Mouse (Mus musculus): ENCODE measurements around the gene Tns3. TPM values are rescaled to one million over a fixed set of nuclear protein-coding genes. Genes with fewer than 3 reads are reported as not detected.

Tns3 gene
- polyA plus RNA-seq, 1 experiment from 2014 or later: 10.5 TPM

DNA sequence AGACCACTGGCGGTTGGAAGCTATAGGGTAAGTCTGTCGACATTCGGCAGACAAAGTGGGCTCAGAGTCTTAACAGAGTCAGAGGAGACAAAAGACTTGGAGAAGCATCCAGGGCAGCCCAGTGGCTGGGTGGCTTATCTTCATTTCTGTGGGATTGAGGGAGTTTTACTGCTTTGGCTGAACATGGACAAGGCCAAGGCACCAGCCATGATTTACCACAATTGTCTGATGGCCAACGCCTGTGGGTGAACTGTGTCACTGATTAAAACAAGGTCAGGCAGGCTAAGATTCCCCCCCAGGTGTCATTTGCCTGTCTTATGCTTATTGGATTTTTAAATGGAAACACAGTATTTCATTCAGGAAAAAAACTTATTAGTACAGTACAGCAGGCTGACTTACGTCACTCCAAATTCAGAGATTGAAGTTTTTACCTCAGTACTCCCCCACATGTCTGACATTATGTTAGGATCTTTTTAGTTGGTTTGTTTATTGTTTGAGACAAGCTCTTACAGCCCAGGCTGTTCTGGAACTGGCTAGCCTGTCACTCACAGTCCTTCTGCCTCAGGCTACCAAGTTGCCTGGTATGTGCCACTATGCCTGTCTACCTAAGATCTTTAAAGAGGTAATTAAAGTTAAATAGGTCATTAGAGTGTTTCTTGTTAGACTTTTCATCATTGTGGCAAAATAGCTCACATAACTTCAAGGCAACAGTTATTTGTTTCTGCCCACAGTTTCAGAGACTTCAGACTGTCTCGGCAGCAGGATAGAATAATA, 11.6 kb upstream of the Tns3 start:
- H3K27me3 ChIP-seq (replicated peaks; ENCODE audit: control insufficient read depth, insufficient read depth, low read length): no peaks in the 10 kb centered on the region
- TF ChIP-seq CTCF (IDR thresholded peaks at IDR 0.05; ENCODE audit: low read depth): no peak
- no peaks in the 10 kb centered on the region for H3K9me3 ChIP-seq (ENCODE audit: control insufficient read depth)
- no peak overlapping the region for H3K4me2 ChIP-seq (replicated peaks; ENCODE audit: low read depth)
- H3K4me1 ChIP-seq (replicated peaks; ENCODE audit: control insufficient read depth, insufficient read depth, low read length): no peaks in the 10 kb centered on the region
- WGBS: 85% methylated on average over 6 of the region's 6 CpGs
- H3K36me3 ChIP-seq (ENCODE audit: control insufficient read depth, insufficient read depth): no peaks in the 10 kb centered on the region
- H3K27ac ChIP-seq (ENCODE audit: low read depth, low read length): no peak overlapping the region
- ATAC-seq: no peak
- no peak overlapping the region for H3K9ac ChIP-seq (ENCODE audit: low read depth, low read length)
- H3K4me3 ChIP-seq (ENCODE audit: low read depth, low read length): no peak overlapping the region

DNA sequence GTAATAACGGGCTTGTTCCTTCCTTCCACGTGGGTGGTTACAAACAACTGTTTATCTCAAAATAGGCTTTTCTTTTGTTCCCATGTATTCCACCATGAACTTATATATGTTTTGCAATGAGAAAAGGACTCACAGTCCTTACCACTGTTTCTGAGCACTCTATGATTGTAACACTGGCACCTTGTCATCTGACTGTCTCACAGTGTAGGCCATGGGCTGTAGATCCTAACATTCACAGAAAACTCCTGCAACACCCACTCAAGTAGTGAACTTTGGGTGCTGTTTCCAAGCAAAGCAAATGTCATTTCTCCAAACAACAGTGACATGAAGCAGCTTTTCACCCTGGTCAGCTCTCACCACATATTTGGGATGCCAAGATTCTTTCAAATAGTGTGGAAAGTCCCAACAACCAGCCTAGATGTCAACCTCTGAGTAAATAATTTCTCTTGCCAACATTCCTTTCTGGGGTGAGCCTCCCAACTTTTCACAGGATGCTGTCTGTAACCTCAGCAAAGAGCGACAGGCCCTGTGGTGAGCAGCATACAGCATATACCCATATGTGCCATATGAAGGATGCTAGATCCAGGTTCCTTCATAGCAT, 10.3 kb upstream of the Tns3 start:
- Histone ChIP-seq H3K9me3 (ENCODE audit: control insufficient read depth) (no peaks in the 10 kb centered on the region), H3K9ac (ENCODE audit: low read depth, low read length) (no peak overlapping the region), H3K4me3 (ENCODE audit: low read depth, low read length) (no peak overlapping the region), H3K36me3 (ENCODE audit: control insufficient read depth, insufficient read depth) (no peaks in the 10 kb centered on the region), H3K4me2 (replicated peaks; ENCODE audit: low read depth) (no peak overlapping the region), H3K27me3 (replicated peaks; ENCODE audit: control insufficient read depth, insufficient read depth, low read length) (no peaks in the 10 kb centered on the region), H3K27ac (ENCODE audit: low read depth, low read length) (no peak overlapping the region), H3K4me1 (replicated peaks; ENCODE audit: control insufficient read depth, insufficient read depth, low read length) (no peaks in the 10 kb centered on the region)
- TF ChIP-seq CTCF (IDR thresholded peaks at IDR 0.05; ENCODE audit: low read depth): no peak
- no peak for ATAC-seq
- 66% methylated on average over 3 of the region's 3 CpGs for WGBS

DNA sequence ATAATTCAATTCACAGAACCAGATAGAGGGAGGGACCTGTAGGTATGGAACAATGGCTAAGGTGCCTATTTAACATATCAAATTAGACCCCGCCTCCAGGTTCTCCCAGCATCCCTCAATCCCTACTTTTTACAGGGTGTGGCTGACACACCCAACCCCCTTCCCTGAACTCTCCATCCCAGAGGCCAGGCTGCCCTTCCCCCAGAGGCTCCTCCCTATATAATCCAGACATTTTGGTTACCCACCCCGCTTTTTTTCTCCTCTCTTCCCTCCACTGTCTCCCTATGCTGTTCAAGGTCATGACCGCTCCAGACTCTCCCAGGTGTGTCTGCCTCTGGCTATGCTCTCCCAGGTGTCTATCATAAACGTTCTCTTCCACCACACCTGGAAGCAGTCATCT, 7.4 kb upstream of the Tns3 start:
- H3K36me3 ChIP-seq (ENCODE audit: control insufficient read depth, insufficient read depth): no peaks in the 10 kb centered on the region
- WGBS: 64% methylated on average over 4 of the region's 4 CpGs

GRCm38 (mm10) chr11:8669138-8669537, 4.8 kb upstream of the Tns3 start:
- no peak overlapping the region for H3K4me3 ChIP-seq (ENCODE audit: low read depth, low read length)
- 76% methylated on average over 2 of the region's 2 CpGs for WGBS
- H3K27ac ChIP-seq (ENCODE audit: low read depth, low read length): no peak overlapping the region
- no peak for TF ChIP-seq CTCF (IDR thresholded peaks at IDR 0.05; ENCODE audit: low read depth)
- peaks cover 4% of the 10 kb centered on the region; the same call in 1 of the 2 replicates for H3K4me1 ChIP-seq (replicated peaks; ENCODE audit: control insufficient read depth, insufficient read depth, low read length)
- ATAC-seq: no peak
- no peak overlapping the region for H3K9ac ChIP-seq (ENCODE audit: low read depth, low read length)
- H3K27me3 ChIP-seq (replicated peaks; ENCODE audit: control insufficient read depth, insufficient read depth, low read length): no peaks in the 10 kb centered on the region
- no peaks in the 10 kb centered on the region for H3K36me3 ChIP-seq (ENCODE audit: control insufficient read depth, insufficient read depth)
- H3K4me2 ChIP-seq (replicated peaks; ENCODE audit: low read depth): no peak overlapping the region
- H3K9me3 ChIP-seq (ENCODE audit: control insufficient read depth): no peaks in the 10 kb centered on the region

More for the DNA sequence above, 7.4 kb upstream of the Tns3 start:
- Histone ChIP-seq H3K4me2 (replicated peaks; ENCODE audit: low read depth) (no peak overlapping the region), H3K27me3 (replicated peaks; ENCODE audit: control insufficient read depth, insufficient read depth, low read length) (no peaks in the 10 kb centered on the region), H3K9ac (ENCODE audit: low read depth, low read length) (no peak overlapping the region), H3K27ac (ENCODE audit: low read depth, low read length) (no peak overlapping the region), H3K9me3 (ENCODE audit: control insufficient read depth) (no peaks in the 10 kb centered on the region), H3K4me1 (replicated peaks; ENCODE audit: control insufficient read depth, insufficient read depth, low read length) (no peaks in the 10 kb centered on the region), H3K4me3 (ENCODE audit: low read depth, low read length) (no peak overlapping the region)
- no peak for TF ChIP-seq CTCF (IDR thresholded peaks at IDR 0.05; ENCODE audit: low read depth)
- ATAC-seq: peak; percentile 33; the same call in 1 of the 2 replicates

DNA sequence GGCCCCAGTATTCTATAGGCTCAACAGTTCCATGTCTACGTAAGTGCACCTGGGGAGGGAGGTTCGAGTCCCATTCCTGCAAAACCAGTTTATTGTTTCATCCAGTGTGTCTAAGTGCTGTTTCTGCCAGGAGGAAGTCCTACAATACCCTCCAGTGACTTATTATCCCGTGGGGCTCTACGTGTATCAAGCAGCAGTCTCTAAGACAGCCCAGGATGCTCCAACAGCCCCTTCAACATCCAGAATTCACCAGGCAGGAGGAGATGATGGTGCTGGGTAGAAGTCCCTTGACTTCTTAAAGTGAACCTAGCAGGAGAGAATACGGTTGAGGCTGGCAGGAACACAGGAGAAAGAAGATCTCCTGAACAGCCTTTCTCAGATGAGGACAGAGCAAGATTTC, 462 bp upstream of the Tns3 start:
- Histone ChIP-seq H3K27ac (ENCODE audit: low read depth, low read length) (peak overlapping the region; percentile 97; the same call in 1 of the 2 replicates), H3K4me2 (replicated peaks; ENCODE audit: low read depth) (peak overlapping the region; percentile 89), H3K4me3 (ENCODE audit: low read depth, low read length) (peak overlapping the region; percentile 92), H3K4me1 (replicated peaks; ENCODE audit: control insufficient read depth, insufficient read depth, low read length) (peaks cover 11% of the 10 kb centered on the region; the same call in 1 of the 2 replicates), H3K27me3 (replicated peaks; ENCODE audit: control insufficient read depth, insufficient read depth, low read length) (no peaks in the 10 kb centered on the region), H3K9me3 (ENCODE audit: control insufficient read depth) (no peaks in the 10 kb centered on the region), H3K36me3 (ENCODE audit: control insufficient read depth, insufficient read depth) (no peaks in the 10 kb centered on the region), H3K9ac (ENCODE audit: low read depth, low read length) (peak overlapping the region; percentile 95)
- TF ChIP-seq CTCF (IDR thresholded peaks at IDR 0.05; ENCODE audit: low read depth): no peak
- ATAC-seq: no peak
- 25% methylated on average over 5 of the region's 5 CpGs for WGBS

GRCm38 (mm10) chr11:8663444-8664392, 617 bp downstream of the Tns3 start:
- no peaks in the 10 kb centered on the region for H3K36me3 ChIP-seq (ENCODE audit: control insufficient read depth, insufficient read depth)
- peaks cover 18% of the 10 kb centered on the region; the same call in 1 of the 2 replicates for H3K4me1 ChIP-seq (replicated peaks; ENCODE audit: control insufficient read depth, insufficient read depth, low read length)
- peak overlapping the region; percentile 95 for H3K9ac ChIP-seq (ENCODE audit: low read depth, low read length)
- no peak for TF ChIP-seq CTCF (IDR thresholded peaks at IDR 0.05; ENCODE audit: low read depth)
- H3K4me3 ChIP-seq (ENCODE audit: low read depth, low read length): peak overlapping the region; percentile 92
- H3K27me3 ChIP-seq (replicated peaks; ENCODE audit: control insufficient read depth, insufficient read depth, low read length): no peaks in the 10 kb centered on the region
- H3K9me3 ChIP-seq (ENCODE audit: control insufficient read depth): no peaks in the 10 kb centered on the region
- peak overlapping the region; percentile 89 for H3K4me2 ChIP-seq (replicated peaks; ENCODE audit: low read depth)
- WGBS: under 1% methylated on average over 52 of the region's 52 CpGs
- ATAC-seq: peak; percentile 95
- peak overlapping the region; percentile 97 for H3K27ac ChIP-seq (ENCODE audit: low read depth, low read length)

All from intestine, postnatal 0 days (tissue).